Mouse (Mus musculus) hindbrain, postnatal 0 days (tissue): ENCODE results near the gene Phka1. TPM values are rescaled to one million over a fixed set of nuclear protein-coding genes. Genes with fewer than 3 reads are reported as not detected.

Experiments used
- ATAC-seq: fragments of 200-750 bp; cut with Nextera tagmentation; 2 replicates; pipeline ENCODE4 v1.8.0; 2017; ENCODE audit warnings: mild to moderate bottlenecking, moderate TSS enrichment, moderate library complexity
- DNase-seq: peaks from one replicate; pipeline ENCODE4 v3.0.0-alpha.2; 2015; ENCODE audit warnings: low spot score
- H3K27ac ChIP-seq: fragments of 300-500 bp; sonication (generic); 2 replicates; pipeline ENCODE4 v1.5.1; 2014; ENCODE audit warnings: mild to moderate bottlenecking
- H3K27me3 ChIP-seq: fragments of 300-500 bp; sonication (generic); 2 replicates; pipeline ENCODE4 v1.6.1; 2014; ENCODE audit warnings: low read length, mixed read lengths; ENCODE audit not compliant: insufficient read depth
- H3K36me3 ChIP-seq: fragments of 300-500 bp; sonication (generic); 2 replicates; pipeline ENCODE4 v1.6.1; 2014; ENCODE audit warnings: low read length, mixed read lengths; ENCODE audit not compliant: insufficient read depth
- H3K4me1 ChIP-seq: fragments of 300-500 bp; sonication (generic); 2 replicates; pipeline ENCODE4 v1.6.1; 2014; ENCODE audit warnings: antibody characterized with exemption, low read length, mixed read lengths; ENCODE audit not compliant: insufficient read depth
- H3K4me2 ChIP-seq: fragments of 300-500 bp; sonication (generic); 2 replicates; pipeline ENCODE4 v1.6.1; 2014; ENCODE audit warnings: low read depth, mild to moderate bottlenecking, low read length, moderate library complexity, mixed read lengths
- H3K4me3 ChIP-seq: fragments of 300-500 bp; sonication (generic); 2 replicates; pipeline ENCODE4 v1.5.1; 2014; ENCODE audit warnings: low read length
- H3K9ac ChIP-seq: fragments of 300-500 bp; sonication (generic); replicated peaks from 2 replicates; pipeline ENCODE4 v1.6.1; 2014; ENCODE audit warnings: mild to moderate bottlenecking, low read length, moderate library complexity, mixed read lengths
- H3K9me3 ChIP-seq: fragments of 300-500 bp; sonication (generic); 2 replicates; pipeline ENCODE4 v1.6.1; 2016; ENCODE audit warnings: low read length, mixed read lengths
- CTCF ChIP-seq: IDR thresholded peaks from 2 replicates; pipeline ENCODE4 v1.5.1; 2016; ENCODE audit warnings: antibody characterized with exemption, control low read depth, low read depth
- WGBS: fragments of 180-500 bp; shearing (Covaris S2); extraction: QIAGEN DNeasy Blood & Tissue Kit; methylation state at CpG from one replicate; pipeline ENCODE4 v1.1.7; 2014; 5-methylcytosine and 5-hydroxymethylcytosine counted together
- polyA plus RNA-seq: library from polyadenylated mRNA; unstranded; fragments of >200 nt; fragmentation: Nextera tagmentation; extraction: Ambion mirVana; gene quantifications from 2 replicates; pipeline ENCODE4 v1.2.1, GENCODE M21; 2015
- total RNA-seq: library from RNA; depleted of rRNA; stranded (reverse); fragments of >200 nt; gene quantifications from 2 replicates; pipeline ENCODE4 v1.2.3, GENCODE M21; 2014

The Phka1 gene
- total and polyA plus RNA-seq, 2 experiments from 2014 or later, result 6.6 to 14.2 TPM

DNA sequence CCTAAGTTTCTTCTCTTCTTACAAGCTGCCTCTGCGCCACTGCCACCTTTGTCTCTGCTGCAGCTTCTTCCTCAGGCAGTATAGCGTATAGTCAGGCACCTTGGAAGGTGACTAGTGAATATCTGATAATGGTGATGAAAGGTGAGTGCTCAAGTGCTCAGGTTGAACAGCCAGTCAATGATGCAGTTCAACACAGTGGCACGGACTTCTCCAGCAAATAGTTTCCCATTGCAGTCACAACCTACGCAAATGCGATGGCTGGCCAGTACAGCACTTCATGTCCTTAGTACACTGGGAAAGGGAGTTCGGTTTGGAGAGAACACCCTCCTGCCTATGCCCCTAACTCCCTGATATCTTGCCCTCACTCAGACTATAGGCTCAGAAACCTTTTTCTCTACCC lies 1.1 kb upstream of the Phka1 start:
- Histone ChIP-seq H3K9me3 (no peaks in the 10 kb centered on the region), H3K4me1 (no peaks in the 10 kb centered on the region), H3K9ac (no peak overlapping the region; the same call in 1 of the 2 replicates), H3K36me3 (no peaks in the 10 kb centered on the region), H3K27ac (no peak overlapping the region), H3K4me3 (no peak overlapping the region; the same call in 1 of the 2 replicates), H3K4me2 (peak overlapping the region; percentile 59), H3K27me3 (no peaks in the 10 kb centered on the region)
- WGBS, result 61% methylated on average over 6 of the region's 6 CpGs
- no peak for TF ChIP-seq CTCF
- no peak for DNase-seq
- no peak for ATAC-seq

GRCm38 (mm10) chrX:102644573-102644951 lies 516 bp upstream of the Phka1 start:
- Histone ChIP-seq H3K9ac (peak overlapping the region; percentile 48; the same call in 1 of the 2 replicates), H3K4me3 (peak overlapping the region; percentile 50), H3K27ac (no peak overlapping the region; the same call in 1 of the 2 replicates), H3K9me3 (no peaks in the 10 kb centered on the region), H3K4me2 (peak overlapping the region; percentile 59), H3K4me1 (no peaks in the 10 kb centered on the region), H3K36me3 (no peaks in the 10 kb centered on the region), H3K27me3 (no peaks in the 10 kb centered on the region)
- TF ChIP-seq CTCF, result no peak
- DNase-seq, result peak; percentile 41
- ATAC-seq, result peak; percentile 47; the same call in 1 of the 2 replicates
- WGBS, result 26% methylated on average over 8 of the region's 8 CpGs

DNA sequence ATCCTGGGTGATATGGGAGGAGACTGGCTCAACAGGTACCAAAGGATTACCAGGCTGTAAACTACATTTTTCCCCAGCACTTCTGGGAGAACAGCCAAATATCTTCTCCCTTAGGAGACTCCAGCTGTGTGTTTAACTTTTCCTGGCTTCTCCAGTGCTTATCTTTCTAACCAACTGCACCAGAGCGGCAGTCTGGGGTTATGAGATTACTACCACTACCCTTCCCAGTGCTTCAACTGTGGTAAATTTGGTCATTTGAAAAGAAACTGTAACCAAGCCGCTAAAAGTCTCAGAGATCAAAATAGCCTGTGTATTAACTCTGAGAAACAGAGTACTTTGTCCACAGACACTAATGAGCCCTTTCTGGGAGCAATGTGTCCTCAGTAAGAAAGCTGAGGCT lies 42.8 kb downstream of the Phka1 start:
- TF ChIP-seq CTCF, result no peak
- Histone ChIP-seq H3K27me3 (no peaks in the 10 kb centered on the region), H3K4me3 (no peak overlapping the region), H3K4me2 (no peak overlapping the region), H3K27ac (no peak overlapping the region), H3K9ac (no peak overlapping the region), H3K9me3 (no peaks in the 10 kb centered on the region), H3K4me1 (no peaks in the 10 kb centered on the region), H3K36me3 (no peaks in the 10 kb centered on the region)
- 76% methylated on average over 2 of the region's 2 CpGs for WGBS
- ATAC-seq, result no peak
- DNase-seq, result no peak

DNA sequence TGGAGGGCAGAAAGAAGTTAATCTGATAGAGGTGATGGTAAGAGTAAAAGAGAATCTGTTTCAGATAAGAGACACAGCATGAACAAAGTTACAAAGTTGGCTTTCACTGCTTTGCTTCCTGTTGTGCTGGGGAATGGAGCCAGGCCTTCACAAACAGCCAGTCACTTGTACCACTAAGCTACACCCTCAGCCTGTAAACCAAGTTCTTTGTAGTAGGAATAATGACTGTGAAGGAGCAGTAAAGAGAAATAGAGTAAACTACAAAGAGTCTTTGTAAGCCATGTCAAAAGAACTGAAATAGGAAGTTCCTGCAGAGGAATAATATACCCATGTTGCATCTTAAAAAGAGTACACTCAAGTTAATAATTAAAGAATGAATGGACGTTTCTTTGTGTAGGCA lies 55.5 kb downstream of the Phka1 start:
- ATAC-seq (peak; percentile 74), DNase-seq (peak; percentile 12)
- Histone ChIP-seq H3K9ac (no peak overlapping the region), H3K4me3 (no peak overlapping the region), H3K27ac (0 out of 2 replicates have a peak overlapping the region, but pooled peaks have one; percentile 26), H3K27me3 (no peaks in the 10 kb centered on the region), H3K9me3 (no peaks in the 10 kb centered on the region), H3K4me2 (no peak overlapping the region), H3K4me1 (no peaks in the 10 kb centered on the region), H3K36me3 (no peaks in the 10 kb centered on the region)
- WGBS, result 30% methylated on average over 1 of the region's 1 CpGs
- TF ChIP-seq CTCF, result no peak

- Histone ChIP-seq H3K9me3 (no peaks in the 10 kb centered on the region), H3K36me3 (no peaks in the 10 kb centered on the region), H3K4me3 (no peak overlapping the region), H3K4me2 (no peak overlapping the region), H3K27me3 (no peaks in the 10 kb centered on the region), H3K4me1 (no peaks in the 10 kb centered on the region), H3K27ac (no peak overlapping the region), H3K9ac (no peak overlapping the region)
- no peak for ATAC-seq
- DNase-seq, result no peak
- 25% methylated on average over 1 of the region's 1 CpGs for WGBS
- no peak for TF ChIP-seq CTCF
These were observed 72.9 kb downstream of the Phka1 start for GRCm38 (mm10) chrX:102571186-102571585.

- TF ChIP-seq CTCF, result no peak
- DNase-seq (no peak), ATAC-seq (no peak)
- no peaks in the 10 kb centered on the region for H3K36me3 ChIP-seq
- no peak overlapping the region for H3K4me3 ChIP-seq
- 92% methylated on average over 7 of the region's 7 CpGs for WGBS
- no peaks in the 10 kb centered on the region for H3K9me3 ChIP-seq
- H3K9ac ChIP-seq, result no peak overlapping the region
- H3K27me3 ChIP-seq, result no peaks in the 10 kb centered on the region
- no peak overlapping the region for H3K4me2 ChIP-seq
- H3K4me1 ChIP-seq, result no peaks in the 10 kb centered on the region
- H3K27ac ChIP-seq, result no peak overlapping the region
These were observed 87.1 kb downstream of the Phka1 start for GRCm38 (mm10) chrX:102556906-102557305.

GRCm38 (mm10) chrX:102509205-102509604 lies 134.8 kb downstream of the Phka1 start:
- H3K36me3 ChIP-seq, result no peaks in the 10 kb centered on the region
- no peak overlapping the region for H3K4me2 ChIP-seq
- no peak for TF ChIP-seq CTCF
- no peaks in the 10 kb centered on the region for H3K4me1 ChIP-seq
- no peak for DNase-seq
- H3K9me3 ChIP-seq, result no peaks in the 10 kb centered on the region
- H3K27me3 ChIP-seq, result no peaks in the 10 kb centered on the region
- H3K4me3 ChIP-seq, result no peak overlapping the region
- no peak overlapping the region for H3K9ac ChIP-seq
- H3K27ac ChIP-seq, result no peak overlapping the region
- WGBS, result 78% methylated on average over 4 of the region's 4 CpGs
- no peak for ATAC-seq
